Mouse (Mus musculus): Measurements from ENCODE around the gene Syne1. TPM values are rescaled to one million over a fixed set of nuclear protein-coding genes. Genes with fewer than 3 reads are reported as not detected.

The Syne1 gene
- total and polyA plus RNA-seq, 3 experiments: 5.3 to 6.8 TPM; not detected in 1

- TF ChIP-seq TAL1 (IDR thresholded peaks at IDR 0.05; ENCODE audit: low read length) (no peak), TCF12 (IDR thresholded peaks at IDR 0.05; ENCODE audit: low read depth, low read length) (no peak), MYB (IDR thresholded peaks at IDR 0.05; ENCODE audit: low read depth, low read length) (no peak), CTCF (IDR thresholded peaks at IDR 0.05 in 2 of 3, conservative IDR thresholded peaks at IDR 0.05 in 1 of 3; ENCODE audit: control insufficient read depth in 1 of 3, insufficient read depth in 1 of 3, low read depth in 2 of 3, low read length in 3 of 3, poor library complexity in 1 of 3, severe bottlenecking in 1 of 3) (peak; percentile 59 to 77 (median 68)), ETS1 (IDR thresholded peaks at IDR 0.05; ENCODE audit: low read depth, low read length) (no peak)
Measured at GRCm38 (mm10) chr10:5227395-5228076, 323.7 kb downstream of the Syne1 start (continued).

DNA sequence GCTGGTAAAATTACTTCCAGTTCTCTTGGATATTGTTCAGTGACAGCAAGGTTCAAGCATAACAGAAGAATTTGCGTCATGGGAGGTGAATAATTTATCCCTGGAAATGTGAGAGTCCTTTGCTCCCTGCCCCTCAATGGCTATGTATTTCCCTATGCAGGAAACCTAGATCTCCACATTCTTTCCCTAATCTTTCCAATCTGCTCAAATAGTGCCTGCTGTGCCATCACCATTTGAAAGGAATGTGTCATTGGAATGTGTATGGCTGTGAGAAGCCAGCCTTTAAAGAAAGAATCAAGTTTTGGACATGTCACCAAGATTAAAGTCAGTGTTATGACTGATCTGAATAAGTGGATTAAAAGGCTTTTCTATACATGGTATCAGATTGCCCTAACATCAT is 335.3 kb downstream of the Syne1 start:
- no peaks in the 10 kb centered on the region for H3K79me2 ChIP-seq (ENCODE audit: control insufficient read depth, insufficient read depth, low read length, poor library complexity)
- H3K27ac ChIP-seq (ENCODE audit: control insufficient read depth, low read depth, low read length): no peak overlapping the region
- H3K36me3 ChIP-seq (ENCODE audit: control insufficient read depth in 1 of 2, insufficient read depth in 2 of 2, low read length in 2 of 2): no peaks in the 10 kb centered on the region
- H3K4me3 ChIP-seq (ENCODE audit: control insufficient read depth in 1 of 2, insufficient read depth in 1 of 2, low read depth in 2 of 2, low read length in 2 of 2): no peak overlapping the region
- H3K9ac ChIP-seq (ENCODE audit: control insufficient read depth, low read depth, low read length, poor library complexity, severe bottlenecking): no peak overlapping the region
- TF ChIP-seq MAFK (IDR thresholded peaks at IDR 0.05; ENCODE audit: borderline replicate concordance, low read depth, low read length) (no peak), E2F4 (IDR thresholded peaks at IDR 0.05; ENCODE audit: borderline replicate concordance, low read depth, low read length) (no peak), POLR2AphosphoS2 (IDR thresholded peaks at IDR 0.05; ENCODE audit: low read length) (no peak), ELF1 (IDR thresholded peaks at IDR 0.05; ENCODE audit: low read depth, low read length) (no peak), USF2 (IDR thresholded peaks at IDR 0.05; ENCODE audit: borderline replicate concordance in 1 of 2, insufficient read depth in 1 of 2, low read depth in 1 of 2, low read length in 2 of 2) (no peak)
- no peaks in the 10 kb centered on the region for H3K9me3 ChIP-seq (replicated peaks; ENCODE audit: insufficient read depth, low read length)
- no peaks in the 10 kb centered on the region for H3K4me1 ChIP-seq (ENCODE audit: control insufficient read depth in 1 of 2, insufficient read depth in 2 of 2, low read length in 2 of 2)
- no peak for DNase-seq (ENCODE audit: low read depth, low spot score)
- no peaks in the 10 kb centered on the region; a peak in 1 of 4 replicates for H3K27me3 ChIP-seq (ENCODE audit: control insufficient read depth in 1 of 2, insufficient read depth in 2 of 2, low read length in 2 of 2)

- Histone ChIP-seq H3K27ac (ENCODE audit: control insufficient read depth, low read depth, low read length) (peak overlapping the region; percentile 97), H3K27me3 (ENCODE audit: control insufficient read depth in 1 of 2, insufficient read depth in 2 of 2, low read length in 2 of 2) (no peaks in the 10 kb centered on the region), H3K4me3 (ENCODE audit: control insufficient read depth in 1 of 2, insufficient read depth in 1 of 2, low read depth in 2 of 2, low read length in 2 of 2) (peak overlapping the region; percentile 22 to 50), H3K36me3 (ENCODE audit: control insufficient read depth in 1 of 2, insufficient read depth in 2 of 2, low read length in 2 of 2) (peaks cover 0 to 44% of the 10 kb centered on the region in 2 experiments; a peak in 2 of 4 replicates), H3K4me1 (ENCODE audit: control insufficient read depth in 1 of 2, insufficient read depth in 2 of 2, low read length in 2 of 2) (peaks cover 34 to 45% of the 10 kb centered on the region in 2 experiments), H3K79me2 (ENCODE audit: control insufficient read depth, insufficient read depth, low read length, poor library complexity) (no peaks in the 10 kb centered on the region), H3K9ac (ENCODE audit: control insufficient read depth, low read depth, low read length, poor library complexity, severe bottlenecking) (peak overlapping the region; percentile 65), H3K9me3 (replicated peaks; ENCODE audit: insufficient read depth, low read length) (no peaks in the 10 kb centered on the region)
- DNase-seq (ENCODE audit: low read depth, low spot score): peak; percentile 78
- TF ChIP-seq BHLHE40 (IDR thresholded peaks at IDR 0.05; ENCODE audit: borderline replicate concordance, low read depth, low read length): no peak
- peak; percentile 46; the same call in 1 of the 2 replicates for TF ChIP-seq NELFE (IDR thresholded peaks at IDR 0.05; ENCODE audit: low read depth, low read length)
- TF ChIP-seq MAFK (IDR thresholded peaks at IDR 0.05; ENCODE audit: borderline replicate concordance, low read depth, low read length): no peak
- TF ChIP-seq MXI1 (IDR thresholded peaks at IDR 0.05; ENCODE audit: low read depth, low read length): peak; percentile 72
- TF ChIP-seq GATA1 (IDR thresholded peaks at IDR 0.05; ENCODE audit: low read depth, low read length): peak; percentile 68
- peak; percentile 24; the same call in 1 of the 2 replicates for TF ChIP-seq RCOR1 (IDR thresholded peaks at IDR 0.05; ENCODE audit: low read depth, low read length)
- TF ChIP-seq MYC (IDR thresholded peaks at IDR 0.05; ENCODE audit: low read depth, low read length): peak; percentile 60; the same call in 1 of the 2 replicates
- no peak for TF ChIP-seq RAD21 (IDR thresholded peaks at IDR 0.05; ENCODE audit: low read depth, low read length)
- 0 out of 2 replicates have a peak, but pooled peaks have one; percentile 20 for TF ChIP-seq TBP (IDR thresholded peaks at IDR 0.05; ENCODE audit: low read depth, low read length)
- TF ChIP-seq ETS1 (IDR thresholded peaks at IDR 0.05; ENCODE audit: low read depth, low read length): peak; percentile 77
- peak; percentile 67 for TF ChIP-seq MYB (IDR thresholded peaks at IDR 0.05; ENCODE audit: low read depth, low read length)
- TF ChIP-seq EP300 (IDR thresholded peaks at IDR 0.05; ENCODE audit: low read depth in 1 of 2, low read length in 2 of 2): peak in 1 of 2 experiments; percentile 87; a peak in 3 of 4 replicates
- peak; percentile 77 for TF ChIP-seq TCF12 (IDR thresholded peaks at IDR 0.05; ENCODE audit: low read depth, low read length)
- TF ChIP-seq SMC3 (IDR thresholded peaks at IDR 0.05; ENCODE audit: low read depth, low read length): no peak
- TF ChIP-seq ZC3H11A (IDR thresholded peaks at IDR 0.05; ENCODE audit: low read depth, low read length): no peak
- no peak for TF ChIP-seq NRF1 (IDR thresholded peaks at IDR 0.05; ENCODE audit: insufficient read depth, low read depth, low read length, poor library complexity, severe bottlenecking)
- no peak for TF ChIP-seq USF2 (IDR thresholded peaks at IDR 0.05; ENCODE audit: borderline replicate concordance in 1 of 2, insufficient read depth in 1 of 2, low read depth in 1 of 2, low read length in 2 of 2)
- TF ChIP-seq ZMIZ1 (IDR thresholded peaks at IDR 0.05; ENCODE audit: low read depth, low read length): 0 out of 2 replicates have a peak, but pooled peaks have one; percentile 12
- no peak for TF ChIP-seq ZKSCAN1 (IDR thresholded peaks at IDR 0.05; ENCODE audit: low read depth, low read length)
- peak in 1 of 2 experiments; percentile 38; a peak in 1 of 4 replicates for TF ChIP-seq POLR2A (IDR thresholded peaks at IDR 0.05; ENCODE audit: control insufficient read depth in 1 of 2, insufficient read depth in 1 of 2, low read depth in 1 of 2, low read length in 2 of 2, poor library complexity in 1 of 2)
Measured at GRCm38 (mm10) chr10:5207905-5208641, 343.2 kb downstream of the Syne1 start.

Measured in MEL (cell line).